Mouse (Mus musculus): ENCODE data around the gene Mctp1.
"Not testable (repeated sequence)": the region's sequence is repeated elsewhere in the genome, so short reads cannot be mapped to it uniquely, and the experiment has no call there.

The Mctp1 gene

GRCm38 (mm10) chr13:76844629-76845255 lies 460.4 kb downstream of the Mctp1 start:
- peak; percentile 45 for DNase-seq

- peak; percentile 6 for DNase-seq
Measured at GRCm38 (mm10) chr13:76850412-76851054, 466.2 kb downstream of the Mctp1 start.

DNA sequence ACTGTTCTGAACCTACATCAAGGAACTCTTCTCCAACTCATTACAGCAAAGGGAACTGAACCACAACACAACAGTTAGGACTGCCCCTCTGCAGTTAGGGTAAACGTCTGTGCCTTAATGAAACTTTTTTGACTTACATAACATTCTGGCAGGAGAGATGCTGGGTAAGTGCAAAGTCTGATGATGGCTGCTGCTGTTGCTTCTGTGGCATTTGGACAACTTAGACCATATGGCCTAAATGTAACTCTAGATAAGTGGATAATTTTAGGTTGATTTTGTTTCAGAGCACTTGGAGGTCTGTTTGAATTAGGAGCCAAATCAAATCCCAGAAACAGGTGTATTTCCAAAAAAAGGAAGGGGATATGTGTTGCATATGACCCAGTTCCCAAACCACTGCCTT lies 470.0 kb downstream of the Mctp1 start:
- DNase-seq = no peak

DNA sequence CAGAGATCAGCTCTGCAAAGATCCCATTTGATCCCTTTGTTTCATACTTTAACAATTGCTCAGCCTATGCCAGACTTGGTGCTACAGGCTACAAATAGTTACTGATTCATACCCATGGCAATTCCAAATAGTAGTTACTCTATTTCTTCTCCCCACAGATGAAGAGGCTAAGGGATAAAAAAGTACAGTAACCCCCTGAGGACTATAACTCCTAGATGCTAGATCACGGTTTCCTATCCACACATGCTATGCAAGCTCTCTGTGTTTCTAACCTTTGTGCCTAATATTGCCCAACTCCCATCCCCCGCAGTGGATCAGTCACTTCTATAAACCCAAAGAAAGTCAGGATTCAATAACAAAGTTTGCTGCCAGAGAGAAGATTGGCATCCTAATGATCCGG lies 470.7 kb downstream of the Mctp1 start:
- DNase-seq = no peak

DNA sequence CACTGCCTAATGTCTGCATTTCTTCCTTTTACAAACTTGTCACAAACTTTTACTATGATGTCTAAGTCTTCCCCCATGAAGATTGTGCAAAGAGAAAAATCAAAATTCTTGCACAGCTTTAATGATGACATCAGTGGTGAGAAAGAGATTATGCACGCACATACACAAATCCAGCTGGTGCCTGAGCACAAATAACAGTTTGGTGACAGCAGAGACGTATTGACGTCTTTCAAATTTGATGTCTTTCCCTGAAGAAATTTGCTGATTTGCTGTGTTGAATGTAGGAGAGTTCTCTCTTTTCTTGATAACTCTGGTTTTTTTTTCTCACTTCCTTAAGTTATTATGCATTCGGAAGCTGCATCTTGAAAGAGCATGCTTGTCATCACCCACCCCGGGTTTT lies 472.7 kb downstream of the Mctp1 start:
- no peak for DNase-seq

DNA sequence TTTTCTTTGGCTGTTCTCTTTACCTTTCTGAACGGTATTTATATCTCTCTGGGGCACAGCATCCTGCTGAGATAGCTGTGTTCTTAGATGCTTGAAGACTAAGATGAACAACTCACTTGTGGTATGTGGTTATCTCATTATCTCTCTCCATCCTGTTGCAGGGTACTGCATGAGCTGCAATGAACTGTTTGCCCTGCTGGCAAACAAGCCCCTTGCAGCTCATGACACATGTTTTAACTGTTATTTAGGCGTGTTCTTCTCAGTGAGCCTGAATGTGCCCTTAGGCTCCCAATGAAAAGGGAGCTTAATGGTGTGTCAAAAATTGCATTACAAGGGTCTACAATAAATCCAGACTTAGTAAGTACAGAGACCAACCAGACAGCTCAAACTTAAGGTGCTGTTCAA lies 473.7 kb downstream of the Mctp1 start:
- DNase-seq = peak; percentile 3

GRCm38 (mm10) chr13:76870291-76870690 lies 486.0 kb downstream of the Mctp1 start:
- no peak for DNase-seq

GRCm38 (mm10) chr13:76877887-76878763 lies 493.8 kb downstream of the Mctp1 start:
- DNase-seq = no peak

- DNase-seq = no peak
Measured at GRCm38 (mm10) chr13:76879008-76879407, 494.7 kb downstream of the Mctp1 start.

DNA sequence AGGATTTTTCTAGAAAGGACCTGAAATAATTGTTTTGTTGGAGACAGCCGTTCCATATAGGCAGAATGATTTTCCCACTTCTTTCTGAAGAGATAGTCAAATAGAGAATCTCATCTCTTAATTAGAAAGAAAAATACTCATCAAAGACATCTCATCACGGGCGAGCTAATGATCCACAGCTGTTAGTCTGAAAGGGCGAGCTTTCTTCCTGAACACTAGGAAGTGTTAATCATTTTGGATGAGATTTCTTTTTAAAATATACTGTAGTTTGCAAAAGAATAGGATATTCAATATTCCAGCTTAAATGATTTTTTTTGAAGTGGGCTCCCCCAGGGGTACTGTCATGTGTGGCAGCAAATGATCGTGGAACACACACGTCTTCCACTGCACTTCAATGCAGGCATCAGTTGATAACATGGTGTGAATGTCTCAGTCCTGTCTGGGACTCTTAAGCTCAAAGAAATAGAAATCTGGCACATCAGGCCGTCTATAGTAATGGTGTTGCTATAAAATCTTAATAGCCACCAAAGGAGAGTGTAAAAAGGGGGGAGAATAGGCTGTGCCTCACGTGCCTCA lies 500.3 kb downstream of the Mctp1 start:
- no peak for DNase-seq

- DNase-seq = no peak
Measured at GRCm38 (mm10) chr13:76892987-76893386, 508.7 kb downstream of the Mctp1 start.

DNA sequence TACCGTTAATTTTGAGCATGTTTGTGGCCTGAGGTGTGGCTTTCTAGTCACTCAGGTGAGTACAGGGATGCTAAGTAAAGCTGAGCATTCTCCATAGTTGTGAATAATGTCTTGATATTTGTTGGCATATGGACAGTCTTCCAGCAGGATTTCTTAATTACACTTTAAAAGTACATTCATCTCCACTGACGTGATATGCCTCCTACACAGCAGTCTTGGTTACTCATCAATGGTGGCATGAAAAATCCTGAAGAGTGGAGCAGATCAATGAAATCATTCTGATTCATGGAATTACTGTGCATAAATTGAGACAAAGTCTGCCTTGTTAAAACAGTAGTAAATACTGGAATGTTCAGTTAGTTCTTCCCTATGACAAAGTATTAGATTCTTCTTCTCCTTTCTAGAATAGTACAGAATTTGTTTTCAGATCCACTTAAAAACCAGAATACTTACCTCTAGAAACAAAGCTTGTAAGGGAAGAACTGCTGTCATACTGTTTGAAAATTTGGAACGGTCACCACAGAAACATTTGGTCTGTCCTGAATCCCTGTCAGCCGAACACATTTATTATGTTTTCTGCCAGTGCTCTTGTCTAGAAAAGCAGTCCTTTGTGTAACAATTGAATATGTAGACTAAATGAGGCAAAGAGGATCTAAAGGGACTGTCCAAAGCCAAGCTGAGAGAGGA lies 511.6 kb downstream of the Mctp1 start:
- no peak for DNase-seq

- DNase-seq = no peak
Measured at GRCm38 (mm10) chr13:76896457-76896790, 512.1 kb downstream of the Mctp1 start.

DNA sequence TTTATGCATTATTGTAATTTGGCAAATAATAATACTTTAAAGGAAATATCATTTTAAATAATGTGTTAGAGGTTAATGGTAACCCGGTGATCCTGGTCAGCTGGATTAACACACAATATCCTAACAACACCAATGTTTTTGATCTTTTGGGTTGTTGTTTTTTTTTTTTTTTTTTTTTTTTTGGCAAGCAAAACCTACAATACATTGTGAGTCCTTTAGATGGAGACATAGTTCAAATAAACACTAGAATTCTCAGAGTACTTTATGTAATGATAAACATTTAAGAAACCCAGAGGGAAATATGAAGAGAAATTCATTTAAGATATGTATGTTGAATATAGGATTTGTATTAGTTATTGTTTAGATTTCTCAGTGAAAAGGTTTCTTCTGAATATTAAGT lies 534.0 kb downstream of the Mctp1 start:
- DNase-seq = no peak

DNA sequence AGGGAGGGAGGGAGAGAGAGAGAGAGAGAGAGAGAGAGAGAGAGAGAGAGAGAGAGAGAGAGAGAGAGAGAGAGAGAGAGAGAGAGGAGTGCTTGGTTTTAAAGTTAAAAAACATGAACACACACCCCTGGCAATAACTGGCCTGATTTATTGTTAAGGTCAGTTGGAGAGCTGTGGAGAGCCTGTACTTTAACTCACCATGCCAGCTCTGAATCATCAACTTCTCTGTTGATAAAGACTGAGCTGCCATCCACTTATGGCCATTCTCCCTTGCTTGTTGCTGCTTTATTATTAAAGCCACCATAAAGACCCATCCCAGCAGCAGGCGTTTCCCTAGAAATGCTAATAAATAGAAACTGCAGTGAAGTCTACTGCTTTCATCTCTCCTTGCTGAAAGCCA lies 542.5 kb downstream of the Mctp1 start:
- DNase-seq = no peak

DNA sequence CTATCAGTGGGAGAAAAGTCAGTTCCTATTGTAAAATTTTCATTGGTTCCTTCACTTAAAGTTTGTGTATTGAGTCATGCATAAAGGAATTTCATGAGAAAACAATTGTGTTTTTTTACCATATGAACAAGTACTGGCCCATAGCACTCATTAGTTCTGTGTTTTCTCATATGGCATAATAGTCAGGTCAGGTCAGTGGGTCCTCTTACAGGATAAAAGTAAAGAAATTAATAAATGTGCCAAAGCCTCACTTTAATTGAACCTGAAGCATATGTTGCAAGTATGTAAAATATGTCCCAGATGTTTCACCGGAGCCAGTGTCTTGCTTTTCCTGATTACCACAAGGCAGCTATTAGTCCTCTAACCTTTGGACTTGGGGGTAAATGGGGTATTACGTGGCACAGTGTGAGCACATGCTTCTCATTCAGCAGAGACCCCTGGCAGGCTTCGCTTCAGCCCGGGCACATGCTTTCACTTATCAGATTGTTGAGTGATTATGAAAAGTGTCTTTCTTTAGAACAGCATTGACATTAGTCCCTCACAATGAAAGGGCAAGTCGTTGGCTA lies 543.6 kb downstream of the Mctp1 start:
- no peak for DNase-seq

DNA sequence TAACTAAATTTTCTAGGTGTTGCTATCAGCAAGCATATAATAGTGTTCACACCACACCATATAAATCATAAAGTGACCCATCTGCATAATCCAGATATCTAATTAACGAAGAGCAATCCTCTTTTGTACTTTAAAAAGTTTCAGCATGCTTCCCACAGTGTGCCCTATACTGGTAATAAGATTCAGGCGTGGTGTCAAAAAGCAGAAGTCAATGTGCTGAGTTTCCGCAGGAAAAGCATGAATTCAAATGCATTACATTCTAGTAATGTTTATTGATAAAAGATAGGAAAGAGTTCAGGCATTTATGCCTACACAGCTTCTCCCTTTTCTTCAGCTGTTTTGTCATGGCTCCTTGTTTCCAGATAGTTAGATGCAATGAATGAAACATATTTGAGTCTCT lies 544.8 kb downstream of the Mctp1 start:
- no peak for DNase-seq

DNA sequence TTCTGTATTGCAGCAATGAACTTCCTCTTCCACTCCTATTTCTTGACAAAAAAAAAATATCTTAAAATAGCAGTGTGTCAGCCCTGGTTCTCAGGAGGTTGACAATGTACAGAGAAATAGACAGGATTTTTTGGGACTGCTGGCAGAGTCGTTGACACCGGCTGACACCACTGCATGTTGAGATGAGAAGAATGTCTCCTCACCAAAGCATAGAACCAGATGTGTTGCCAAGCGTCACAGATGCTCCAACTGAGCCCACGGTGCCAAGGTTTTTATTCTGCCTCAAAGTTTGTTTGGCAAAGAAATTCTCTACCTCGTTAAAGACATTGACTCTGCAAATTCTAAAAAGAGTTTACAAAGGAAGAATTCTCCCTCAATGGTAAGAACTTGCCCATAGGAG lies 548.6 kb downstream of the Mctp1 start:
- no peak for DNase-seq

DNA sequence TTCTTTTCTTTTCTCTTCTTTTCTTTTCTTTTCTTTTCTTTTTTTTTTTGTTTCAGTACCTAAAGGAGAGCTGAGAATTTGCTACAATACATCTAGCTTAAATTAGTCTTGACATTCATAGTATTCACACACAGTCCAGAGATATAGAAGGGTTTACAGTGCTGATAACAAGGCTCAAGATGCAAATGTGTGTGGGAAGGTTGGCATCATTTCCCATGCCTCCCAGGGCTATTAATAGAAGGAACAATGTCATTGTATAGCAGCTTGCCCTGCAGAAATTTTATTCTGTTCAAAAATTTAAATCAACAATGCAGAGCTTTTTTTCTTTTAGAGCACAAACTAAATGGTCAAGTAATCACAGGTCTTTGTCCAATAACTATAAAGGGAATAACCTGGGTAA lies 564.9 kb downstream of the Mctp1 start:
- no peak for DNase-seq

DNA sequence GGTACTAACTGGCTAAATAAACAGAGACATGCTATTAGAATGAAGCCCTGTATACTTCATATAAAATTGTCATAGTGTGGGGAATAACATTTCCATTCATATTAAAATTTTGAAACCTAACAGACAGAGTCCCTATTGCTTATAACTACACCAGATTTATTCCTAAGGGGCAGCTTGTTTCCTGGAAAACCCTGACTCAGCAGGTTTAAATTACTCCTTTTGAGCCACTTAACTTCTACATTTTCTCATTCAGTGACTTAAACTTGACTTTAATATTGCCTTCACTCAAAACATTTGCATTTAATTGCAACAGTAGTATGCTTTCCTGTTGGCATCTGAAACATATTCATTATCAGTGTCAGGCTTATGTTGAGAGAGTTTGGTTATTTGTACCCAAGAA lies 583.3 kb downstream of the Mctp1 start:
- DNase-seq = no peak

DNA sequence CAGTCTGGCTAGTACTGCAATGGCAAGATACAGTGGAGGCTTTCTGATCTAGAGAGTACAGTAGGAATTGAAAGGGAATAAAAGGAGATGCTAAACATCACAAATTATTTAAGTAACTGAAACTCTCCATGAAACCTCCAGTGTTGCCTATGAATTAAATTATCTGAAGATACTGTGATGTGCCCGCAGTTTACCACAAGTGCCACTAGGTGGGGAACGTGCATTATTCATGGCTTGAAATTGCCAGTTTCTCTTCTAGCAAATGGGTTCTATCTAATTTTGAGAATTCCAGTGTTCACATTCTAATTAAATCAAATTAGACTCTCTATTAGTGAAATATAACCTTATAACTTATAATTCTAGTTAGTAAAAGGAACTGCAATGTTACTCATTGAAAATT lies 585.1 kb downstream of the Mctp1 start:
- no peak for DNase-seq

DNA sequence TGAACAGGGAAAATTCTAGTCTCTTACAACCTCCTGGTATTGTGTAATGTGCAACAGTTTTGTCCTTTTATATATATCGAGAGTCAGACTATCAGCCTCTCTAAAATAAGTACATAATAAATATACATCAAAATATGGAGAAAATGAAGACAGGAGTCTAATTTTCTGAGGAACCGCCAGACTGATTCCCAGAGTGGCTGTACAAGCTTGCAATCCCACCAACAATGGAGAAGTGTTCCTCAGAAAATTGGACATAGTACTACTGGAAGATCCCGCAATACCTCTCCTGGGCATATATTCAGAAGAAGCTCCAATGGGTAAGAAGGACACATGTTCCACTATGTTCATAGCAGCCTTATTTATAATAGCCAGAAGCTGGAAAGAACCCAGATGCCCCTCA lies 586.7 kb downstream of the Mctp1 start:
- not testable (repeated sequence) for DNase-seq

GRCm38 (mm10) chr13:77002628-77003027 lies 618.3 kb downstream of the Mctp1 start:
- no peak for DNase-seq

Measured in thymus, postnatal 14 days (tissue).